Mouse (Mus musculus) spleen, adult 18-20 months (tissue): ENCODE results near the gene C1qtnf3.
"Not testable (repeated sequence)": the region's sequence is repeated elsewhere in the genome, so short reads cannot be mapped to it uniquely, and the experiment has no call there.

Experiments used
- DNase-seq, 2 experiments: peaks; one replicate each; pipeline ENCODE4 v3.0.0; 2022; ENCODE audit warnings: mixed read lengths in 2 of 2

C1qtnf3 gene

DNA sequence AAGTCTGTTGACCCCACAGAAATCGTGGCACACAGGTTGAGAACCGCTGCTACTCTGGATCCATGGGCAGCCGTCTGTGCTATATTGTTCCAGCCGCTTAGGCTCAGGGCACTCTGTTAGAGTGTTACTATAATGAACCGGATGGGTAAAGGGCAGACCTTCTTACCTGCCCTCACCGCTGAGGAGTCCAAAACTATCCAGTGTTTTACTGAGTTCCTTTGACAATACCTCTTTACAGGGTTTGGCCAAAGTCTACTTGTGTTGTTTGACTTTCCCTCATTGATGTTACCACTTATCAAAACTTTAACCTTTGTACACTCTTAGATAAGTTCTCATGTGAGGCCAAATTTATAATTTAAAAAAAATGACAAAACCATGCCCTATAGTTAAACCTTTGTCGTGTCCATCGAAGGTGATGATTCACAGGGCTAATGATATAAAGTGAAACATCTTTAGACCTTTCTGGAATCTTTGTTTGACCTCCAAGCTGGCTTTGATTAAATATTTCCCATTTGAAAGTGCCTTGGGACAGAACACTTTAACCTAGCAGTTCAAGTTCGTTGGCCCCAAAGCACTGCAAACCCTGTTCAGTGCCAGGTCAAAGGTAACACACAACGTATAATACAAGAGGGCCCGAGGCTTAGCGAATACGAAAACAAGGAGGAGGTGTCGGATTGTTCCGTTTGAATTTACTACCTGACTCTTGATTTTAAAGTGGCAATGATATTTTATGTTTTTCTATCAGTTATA, 7.3 kb downstream of the C1qtnf3 start:
- DNase-seq: no peak

DNA sequence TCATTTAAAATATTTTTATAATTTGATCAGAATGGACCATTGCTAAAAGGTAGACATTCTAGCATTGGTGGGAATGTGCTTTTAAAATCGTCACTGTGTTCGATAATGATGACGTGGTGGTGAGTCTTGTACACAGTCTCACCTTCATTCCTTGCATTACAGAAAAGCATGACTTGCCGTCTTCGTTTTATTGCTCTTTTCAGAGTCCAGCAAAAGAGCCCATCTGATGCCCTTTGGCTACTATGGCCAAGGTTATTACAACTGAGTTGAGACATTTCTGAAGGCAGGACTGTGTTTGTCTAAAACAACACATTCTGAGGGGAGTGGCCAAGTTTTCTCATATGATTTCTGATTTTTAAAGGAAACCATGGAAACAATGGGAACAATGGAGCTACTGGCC, 8.1 kb downstream of the C1qtnf3 start:
- DNase-seq: no peak

DNA sequence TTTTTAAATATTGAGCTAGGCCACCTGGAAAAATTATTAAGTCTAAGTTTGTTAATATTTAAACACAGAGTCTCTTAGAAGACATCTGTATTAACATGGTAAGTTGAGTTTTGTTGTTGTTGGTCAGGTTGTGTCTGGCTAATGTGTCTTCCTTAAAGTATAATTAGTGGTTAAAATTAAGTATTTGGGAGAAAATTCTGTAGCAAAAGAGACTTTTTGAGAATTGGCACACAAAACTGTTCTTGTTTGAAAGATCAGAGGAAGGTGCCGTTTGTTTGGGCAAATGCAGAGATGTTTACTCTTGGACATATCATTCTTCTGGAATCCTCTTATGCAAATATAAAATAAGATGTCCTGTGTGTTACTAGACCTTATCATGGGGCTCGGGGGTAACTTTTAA, 10.5 kb downstream of the C1qtnf3 start:
- DNase-seq: no peak

DNA sequence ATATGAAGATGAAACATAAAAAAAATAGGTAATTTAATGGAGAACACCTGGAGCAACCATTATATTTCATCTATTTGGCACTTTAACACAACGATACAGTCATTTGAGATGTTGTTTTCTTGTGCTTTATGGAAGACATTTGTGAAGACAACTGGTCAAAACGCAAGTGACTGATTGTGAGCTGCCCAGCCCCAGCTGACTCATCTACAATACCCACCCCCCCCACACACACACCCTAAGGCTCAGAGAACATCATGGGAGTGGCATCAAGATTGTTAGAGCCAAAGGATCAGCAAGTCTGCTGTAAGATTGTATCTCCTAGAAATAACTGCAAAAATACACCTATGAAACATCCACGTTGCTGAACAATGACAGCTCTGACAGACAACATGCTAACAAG, 17.3 kb downstream of the C1qtnf3 start:
- DNase-seq: no peak

DNA sequence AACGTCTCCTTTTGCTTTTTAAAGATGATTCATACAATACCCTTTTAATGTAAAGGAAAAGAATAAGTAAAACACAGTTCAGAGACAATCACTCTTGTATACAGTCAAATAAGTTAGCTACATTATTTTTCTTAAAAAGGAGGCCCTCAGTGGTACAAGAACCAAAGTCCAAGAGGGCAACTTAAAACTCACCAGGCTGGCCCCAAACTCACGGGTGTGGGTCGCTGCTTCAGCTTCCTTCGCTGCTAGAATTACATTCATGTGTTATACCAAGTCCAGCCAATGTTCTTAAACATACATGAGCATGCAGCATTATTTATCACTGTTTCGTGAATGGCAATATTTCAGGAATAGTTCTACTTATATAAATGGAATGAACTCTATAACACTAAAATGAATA, 18.6 kb downstream of the C1qtnf3 start:
- DNase-seq: no peak

DNA sequence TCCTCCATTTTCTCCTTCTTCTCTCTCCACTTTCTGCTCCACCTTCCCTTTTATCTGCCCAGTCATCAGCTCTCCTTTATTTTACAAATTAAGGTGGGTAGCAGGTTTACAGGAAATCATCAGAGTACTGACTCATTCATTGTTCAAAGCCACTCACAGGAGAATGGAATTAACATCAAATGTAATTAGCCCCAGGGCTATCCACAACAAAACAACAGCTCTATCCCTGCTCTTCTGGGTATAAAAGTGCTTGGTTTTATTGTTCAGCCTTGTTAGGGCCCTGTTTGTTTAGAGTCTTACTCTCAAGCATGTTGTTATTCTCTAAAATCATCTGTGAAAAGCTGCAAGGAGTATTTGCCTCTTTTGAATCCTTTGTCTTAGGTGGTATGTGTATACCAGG, 25.0 kb downstream of the C1qtnf3 start:
- no peak for DNase-seq

DNA sequence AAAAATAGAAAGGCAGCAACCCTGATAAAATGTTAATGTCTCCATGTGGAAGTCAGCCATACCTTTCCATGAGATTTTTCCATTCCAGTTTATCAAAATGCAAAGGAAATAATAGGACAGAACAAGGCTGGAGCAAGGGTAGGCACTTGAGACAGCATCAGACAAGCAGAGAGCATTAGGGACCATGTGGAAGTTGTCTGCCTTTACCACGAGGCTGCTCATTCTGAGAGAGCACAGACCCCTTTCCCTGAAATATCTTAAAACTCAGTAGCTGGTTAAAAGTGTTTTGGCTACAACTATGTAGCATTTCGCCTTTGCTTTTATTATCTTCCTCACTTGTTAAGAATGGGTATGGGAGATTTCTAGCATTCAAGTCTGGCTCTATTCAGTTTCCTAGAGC, 28.6 kb downstream of the C1qtnf3 start:
- DNase-seq: no peak

DNA sequence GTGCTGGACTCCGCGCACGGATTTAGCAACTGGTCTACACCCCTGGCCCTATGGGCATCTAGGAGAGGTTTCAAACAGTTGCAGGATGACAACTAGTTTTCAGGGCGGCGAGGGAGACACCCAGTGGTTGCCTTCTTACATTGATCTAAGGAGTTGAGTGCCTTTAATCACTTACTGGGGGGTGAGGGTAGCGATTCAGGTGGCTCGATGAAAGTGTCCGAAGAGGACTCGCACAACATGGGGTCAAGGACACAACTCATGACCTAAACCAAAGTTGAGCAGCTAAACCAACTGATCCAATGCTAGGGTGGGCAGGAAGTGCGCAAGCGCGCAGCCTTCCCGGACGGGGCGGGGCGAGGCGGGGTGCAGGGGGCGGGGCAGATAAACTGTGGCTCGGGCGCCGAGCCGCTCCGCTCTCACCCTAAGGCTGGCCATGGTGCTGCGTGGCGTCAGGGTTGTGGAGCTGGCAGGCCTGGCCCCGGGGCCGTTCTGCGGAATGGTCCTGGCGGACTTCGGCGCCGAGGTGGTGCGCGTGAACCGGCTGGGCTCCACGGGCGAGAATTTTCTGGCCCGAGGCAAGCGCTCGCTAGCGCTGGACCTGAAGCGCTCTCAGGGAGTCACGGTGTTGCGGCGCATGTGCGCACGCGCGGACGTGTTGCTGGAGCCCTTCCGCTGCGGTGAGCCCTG, 29.4 kb downstream of the C1qtnf3 start, which contains the start of gene Amacr:
TSS of gene Amacr (plus strand) at position 380 of the 687 bp plus-strand sequence.
- peak; percentile 79 to 87 for DNase-seq

DNA sequence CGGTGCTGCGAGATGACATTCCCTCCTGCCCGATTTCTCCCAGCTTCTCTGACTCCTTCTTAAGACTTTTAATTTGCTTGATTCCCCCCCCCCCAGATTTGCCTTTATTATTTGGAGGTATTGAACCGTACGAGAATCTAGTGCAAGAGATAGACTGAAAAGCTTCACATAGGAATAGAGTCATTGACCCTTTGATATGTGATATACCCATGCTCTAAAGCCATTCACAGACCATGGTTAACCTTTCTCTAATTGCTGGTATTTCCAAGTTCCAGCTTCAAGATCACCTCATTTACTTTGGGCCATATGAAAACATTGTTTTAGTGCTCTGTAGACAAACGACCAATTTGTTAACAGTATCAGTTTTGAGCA, 29.9 kb downstream of the C1qtnf3 start:
- DNase-seq: no peak

DNA sequence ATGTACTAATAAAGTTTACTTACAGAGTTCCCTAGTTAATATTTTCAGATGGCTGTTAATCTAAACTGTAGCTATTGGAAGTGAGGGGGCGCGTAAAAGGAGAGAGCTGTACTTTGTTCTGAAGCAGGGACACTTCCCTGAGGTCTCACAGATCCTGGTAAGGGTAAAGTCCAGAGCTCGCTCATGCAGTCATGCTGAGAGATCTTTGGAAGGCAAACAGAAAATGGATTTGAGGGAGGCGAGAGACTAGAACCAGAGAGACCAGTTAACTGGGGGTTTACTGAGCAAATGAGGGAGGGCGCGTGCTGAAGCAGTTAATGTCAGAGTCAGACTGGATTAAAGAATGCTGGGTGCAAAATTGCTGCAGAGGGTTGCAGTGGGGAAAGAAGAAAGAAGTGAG, 33.6 kb downstream of the C1qtnf3 start:
- no peak for DNase-seq

DNA sequence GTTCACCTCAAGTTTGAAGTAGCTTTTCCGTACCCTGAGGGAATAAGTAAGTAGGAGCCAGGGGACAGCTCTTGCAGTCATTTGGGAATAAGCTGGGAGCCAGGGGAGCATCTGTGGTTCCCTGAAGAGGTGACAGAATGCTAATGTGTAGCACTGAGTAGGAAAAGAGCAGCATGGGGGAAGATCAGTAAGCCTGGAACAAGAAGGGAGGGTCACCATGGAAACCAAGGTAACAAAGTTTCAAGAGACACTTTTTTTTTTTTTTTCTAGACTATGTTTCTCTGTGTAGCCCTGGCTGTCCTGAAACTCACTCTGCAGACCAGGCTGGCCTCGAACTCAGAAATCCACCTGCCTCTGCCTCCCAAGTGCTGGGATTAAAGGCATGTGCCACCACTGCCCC, 34.3 kb downstream of the C1qtnf3 start:
- DNase-seq: not testable (repeated sequence)

DNA sequence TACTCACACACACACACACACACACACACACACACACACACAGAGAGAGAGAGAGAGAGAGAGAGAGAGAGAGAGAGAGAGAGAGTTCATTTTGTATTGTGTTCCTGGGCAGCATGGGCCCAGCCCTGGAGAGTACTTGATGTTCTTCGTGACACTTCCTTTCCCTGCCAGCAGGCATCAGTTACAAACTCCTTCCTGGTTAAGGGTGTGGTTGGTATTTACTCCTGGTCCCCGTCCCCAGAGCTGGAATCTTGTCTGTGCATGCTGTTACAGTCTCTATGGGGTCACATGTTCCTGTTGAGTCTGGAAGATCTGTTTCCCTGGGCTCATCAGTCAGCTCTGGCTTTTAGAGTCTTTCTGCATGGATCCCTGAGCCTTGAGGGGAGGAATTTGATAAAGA, 38.3 kb downstream of the C1qtnf3 start:
- DNase-seq: no peak

DNA sequence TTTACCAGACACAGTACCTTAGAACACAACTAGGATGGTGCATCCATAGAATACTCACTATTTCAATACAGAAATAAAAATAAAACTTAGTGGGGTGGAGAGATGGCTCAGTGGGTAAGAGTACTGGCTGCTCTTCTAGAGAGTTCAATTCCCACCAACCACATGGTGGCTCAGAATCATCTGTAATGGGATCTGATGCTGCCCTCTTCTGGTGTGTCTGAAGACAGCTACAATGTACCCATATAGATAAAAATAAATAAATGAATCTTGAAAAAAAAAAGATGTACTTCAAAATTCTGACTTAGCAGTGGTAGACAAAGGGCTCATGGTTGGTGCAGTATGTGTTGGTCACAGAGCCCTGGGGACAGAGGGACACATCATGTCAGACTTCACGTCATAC, 39.4 kb downstream of the C1qtnf3 start:
- DNase-seq: no peak

DNA sequence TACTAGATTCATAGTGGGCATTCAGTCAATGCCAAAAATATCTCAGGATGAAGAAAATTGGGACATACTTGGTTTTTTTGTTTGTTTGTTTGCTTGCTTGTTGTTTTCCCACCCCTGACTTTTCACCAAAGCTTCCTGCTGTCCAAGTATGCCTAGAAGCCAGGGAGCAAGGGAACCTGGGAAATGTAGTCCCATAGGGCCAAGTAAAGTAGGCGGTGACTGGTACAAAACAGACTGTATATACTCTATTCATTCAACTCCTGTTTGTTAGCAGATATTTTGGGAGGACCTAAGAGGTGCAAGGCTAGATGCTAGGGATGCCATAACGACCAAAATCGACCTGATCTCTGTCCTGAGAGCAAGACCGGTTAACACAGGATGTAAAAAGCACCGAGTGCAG, 47.7 kb downstream of the C1qtnf3 start:
- no peak for DNase-seq

DNA sequence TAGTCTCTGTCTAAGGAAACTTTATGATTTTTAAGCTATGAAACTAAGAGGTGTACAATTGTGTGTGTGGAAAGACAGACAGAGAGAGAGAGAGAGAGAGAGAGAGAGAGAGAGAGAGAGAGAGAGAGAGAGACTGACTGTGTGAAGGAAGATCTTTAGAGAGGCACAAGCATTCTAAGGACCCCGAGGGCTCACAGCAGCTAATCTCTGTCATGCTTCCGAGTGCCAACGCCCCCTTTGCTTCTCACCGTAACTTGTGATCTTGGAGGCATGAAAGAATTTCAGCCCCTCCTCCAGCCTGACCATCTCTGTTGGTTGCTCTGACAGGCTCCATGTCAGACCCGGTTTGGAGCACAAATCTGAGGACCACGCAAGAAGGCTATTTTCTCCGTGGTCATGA, 48.3 kb downstream of the C1qtnf3 start, which contains the start of gene Slc45a2:
TSS of gene Slc45a2 (plus strand) at position 301 of the 400 bp plus-strand sequence.
- no peak for DNase-seq

DNA sequence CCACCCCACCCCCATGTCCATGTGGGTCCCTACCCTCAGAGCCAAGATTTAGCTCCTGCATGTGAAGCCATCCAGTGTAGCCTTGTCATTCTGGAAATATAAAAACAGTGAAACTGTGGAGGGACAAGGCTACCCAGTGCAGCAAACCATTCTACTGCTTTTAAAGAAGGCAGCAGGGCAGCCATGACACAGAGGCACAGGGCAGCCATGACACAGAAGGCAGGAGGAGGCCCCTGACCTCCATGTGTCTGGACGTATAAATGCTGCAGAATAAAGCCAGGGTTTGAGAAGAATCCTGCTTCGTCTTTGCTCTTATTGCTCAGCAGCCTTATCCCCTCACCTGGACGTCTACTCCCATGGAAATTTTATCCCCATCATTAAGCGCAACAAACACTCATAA, 51.7 kb downstream of the C1qtnf3 start:
- DNase-seq: no peak

DNA sequence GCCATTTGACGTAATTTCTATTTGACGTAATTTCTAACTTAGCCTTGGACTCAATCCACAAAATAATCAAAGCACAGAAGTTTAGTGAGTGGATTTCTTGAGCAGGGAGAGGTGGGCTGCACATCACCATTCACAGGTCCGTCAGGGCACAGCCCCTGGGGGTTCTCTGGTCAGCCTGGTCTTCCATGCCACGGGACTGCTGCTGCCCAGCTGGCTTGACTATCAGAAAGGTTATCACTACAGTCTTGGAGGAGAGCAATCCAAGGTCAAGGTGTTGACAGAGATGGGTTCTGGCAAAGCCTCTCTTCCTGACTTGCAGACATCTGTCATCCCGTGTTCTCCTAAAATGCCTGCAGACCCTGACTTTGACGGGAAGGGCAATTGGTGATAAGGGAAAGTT, 52.5 kb downstream of the C1qtnf3 start:
- DNase-seq: no peak

DNA sequence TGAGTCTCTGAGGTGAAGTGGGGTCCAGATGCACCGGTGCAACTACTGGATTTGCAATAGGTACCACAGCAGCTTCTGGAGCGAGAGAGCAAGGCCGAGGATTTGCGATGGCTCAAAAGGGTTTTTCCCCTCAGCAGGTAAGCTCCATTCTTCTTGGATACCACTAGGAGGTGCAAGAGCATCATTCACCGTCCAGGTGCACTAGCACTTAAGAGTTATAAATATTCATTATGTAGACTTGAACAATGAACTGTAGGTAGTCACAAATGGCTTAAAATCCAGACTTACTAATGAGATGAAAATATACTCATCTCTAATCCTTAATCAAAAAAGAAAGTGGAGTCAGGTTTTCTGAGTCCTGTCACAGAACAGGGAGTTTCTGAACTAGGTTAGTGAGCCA, 56.6 kb downstream of the C1qtnf3 start:
- no peak for DNase-seq

DNA sequence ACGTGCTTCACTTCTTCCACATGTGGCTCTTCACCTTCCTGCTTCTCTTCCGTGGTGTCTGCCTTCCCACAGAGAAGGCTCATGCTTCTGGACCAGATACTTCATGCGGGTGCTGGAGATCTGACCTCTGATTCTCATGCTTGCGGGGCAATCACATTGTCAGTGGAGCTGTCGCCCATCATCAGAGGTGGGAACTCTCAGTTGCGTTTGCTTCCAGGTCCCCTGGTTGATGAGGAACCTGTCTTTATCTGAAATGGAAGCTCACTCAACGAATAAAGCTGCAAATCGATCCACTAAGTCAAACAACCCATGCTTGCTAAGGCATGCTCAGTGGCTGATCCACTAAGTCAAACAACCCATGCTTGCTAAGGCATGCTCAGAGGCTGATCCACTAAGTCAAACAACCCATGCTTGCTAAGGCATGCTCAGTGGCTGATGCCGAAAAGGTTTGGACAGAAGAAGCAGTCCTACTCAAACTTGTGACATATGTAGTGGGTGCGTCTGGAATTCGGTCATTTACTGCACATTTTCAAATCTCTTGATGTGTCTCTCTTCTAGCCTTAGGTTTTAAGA, 58.9 kb downstream of the C1qtnf3 start:
- DNase-seq: no peak

DNA sequence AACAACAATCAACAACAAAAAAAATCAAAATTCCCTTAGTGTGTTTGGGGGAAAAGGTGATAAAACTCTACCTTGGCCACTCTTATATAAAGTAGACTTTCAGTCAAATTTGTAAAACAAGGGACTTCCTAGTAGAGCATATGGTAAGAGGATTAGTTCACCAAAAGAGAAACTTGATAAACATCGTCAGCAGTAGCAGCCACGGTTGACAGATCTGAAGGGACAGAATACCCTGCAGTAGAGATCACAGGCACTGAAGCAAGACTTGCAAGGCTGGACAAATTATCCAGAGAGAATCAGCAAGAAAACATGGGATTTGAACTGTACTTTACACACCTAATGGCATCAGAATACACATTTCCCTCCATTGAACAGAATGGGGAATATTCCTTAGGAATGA, 62.8 kb downstream of the C1qtnf3 start:
- DNase-seq: no peak

DNA sequence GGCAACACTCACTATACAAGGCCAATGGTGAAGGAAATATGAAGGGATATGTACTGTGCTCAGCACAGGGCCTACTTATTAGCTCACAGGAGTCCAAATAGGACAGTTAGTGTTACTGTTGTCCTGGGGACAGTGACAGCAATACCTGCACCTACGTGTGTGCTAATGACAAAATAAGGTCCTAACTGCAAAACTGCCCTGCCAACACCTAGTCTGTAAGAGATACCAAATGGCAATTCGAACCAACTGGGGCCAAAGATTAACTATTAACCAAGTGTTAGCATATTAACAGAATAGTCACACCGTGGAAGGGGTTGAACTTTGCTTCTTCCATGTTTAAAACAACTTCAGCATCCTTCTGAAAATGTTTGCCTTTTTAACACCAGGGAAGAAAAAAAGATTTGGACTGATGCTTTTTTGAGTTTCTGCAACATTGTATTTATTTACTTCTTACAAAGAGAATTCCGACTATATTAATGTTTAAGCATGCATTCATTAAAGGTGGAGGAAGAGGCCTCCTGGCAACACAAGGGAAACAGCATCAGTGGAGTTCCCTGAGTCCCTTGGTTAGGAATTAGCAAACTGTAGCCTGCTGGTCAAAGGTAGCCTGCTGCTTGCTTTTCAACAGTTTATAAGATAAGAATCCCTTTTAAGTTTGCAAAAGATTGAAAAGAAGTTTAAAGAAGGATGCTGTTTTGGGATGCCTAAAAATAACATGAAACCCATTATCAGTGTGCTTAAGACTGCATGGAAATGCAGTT, 74.8 kb downstream of the C1qtnf3 start:
- DNase-seq: no peak
